Mouse (Mus musculus) cerebellum, adult 2 months (tissue): ENCODE measurements around the gene Stk10. TPM values are rescaled to one million over a fixed set of nuclear protein-coding genes. Genes with fewer than 3 reads are reported as not detected.

Source experiments
- DNase-seq, 2 experiments: peaks; one replicate each; pipeline ENCODE4 v3.0.0; 2021
- H3K27ac ChIP-seq: fragments of 200-500 bp; 2 replicates; pipeline ENCODE4 v1.5.1; 2012; ENCODE audit warnings: low read length, control low read depth, inconsistent platforms; ENCODE audit not compliant: insufficient read depth
- H3K27me3 ChIP-seq: fragments of 200-500 bp; 2 replicates; pipeline ENCODE4 v1.6.1; 2012; ENCODE audit warnings: inconsistent platforms, mild to moderate bottlenecking, low read length, moderate library complexity; ENCODE audit not compliant: control insufficient read depth, insufficient read depth
- H3K4me1 ChIP-seq: fragments of 200-500 bp; 2 replicates; pipeline ENCODE4 v1.6.1; 2011; ENCODE audit warnings: low read length; ENCODE audit not compliant: control insufficient read depth, insufficient read depth
- H3K4me3 ChIP-seq: fragments of 200-500 bp; replicated peaks from 2 replicates; pipeline ENCODE3; 2011; ENCODE audit warnings: mild to moderate bottlenecking, low read depth, low read length, control low read depth; ENCODE audit not compliant: insufficient read depth
- CTCF ChIP-seq: fragments of 200-500 bp; IDR thresholded peaks from 2 replicates; pipeline ENCODE4 v1.5.1; 2011; ENCODE audit warnings: low read depth, mild to moderate bottlenecking, control low read depth, low read length, moderate library complexity, borderline replicate concordance; ENCODE audit not compliant: insufficient read depth
- POLR2A ChIP-seq: fragments of 200-500 bp; IDR thresholded peaks from 2 replicates; pipeline ENCODE4 v1.6.1; 2011; ENCODE audit warnings: low read length, control low read depth, borderline replicate concordance; ENCODE audit not compliant: insufficient read depth
- WGBS: fragments of 180-500 bp; shearing (Covaris S2); methylation state at CpG from one replicate; pipeline ENCODE4 v1.1.7; 2018; 5-methylcytosine and 5-hydroxymethylcytosine counted together
- polyA plus RNA-seq: library from polyadenylated mRNA; depleted of rRNA; stranded (reverse); fragments of >200 nt; gene quantifications from 2 replicates; pipeline ENCODE4 v1.2.3, GENCODE M21; 2012

Gene Stk10
- polyA plus RNA-seq, 1 experiment, result 19.6 TPM

DNA sequence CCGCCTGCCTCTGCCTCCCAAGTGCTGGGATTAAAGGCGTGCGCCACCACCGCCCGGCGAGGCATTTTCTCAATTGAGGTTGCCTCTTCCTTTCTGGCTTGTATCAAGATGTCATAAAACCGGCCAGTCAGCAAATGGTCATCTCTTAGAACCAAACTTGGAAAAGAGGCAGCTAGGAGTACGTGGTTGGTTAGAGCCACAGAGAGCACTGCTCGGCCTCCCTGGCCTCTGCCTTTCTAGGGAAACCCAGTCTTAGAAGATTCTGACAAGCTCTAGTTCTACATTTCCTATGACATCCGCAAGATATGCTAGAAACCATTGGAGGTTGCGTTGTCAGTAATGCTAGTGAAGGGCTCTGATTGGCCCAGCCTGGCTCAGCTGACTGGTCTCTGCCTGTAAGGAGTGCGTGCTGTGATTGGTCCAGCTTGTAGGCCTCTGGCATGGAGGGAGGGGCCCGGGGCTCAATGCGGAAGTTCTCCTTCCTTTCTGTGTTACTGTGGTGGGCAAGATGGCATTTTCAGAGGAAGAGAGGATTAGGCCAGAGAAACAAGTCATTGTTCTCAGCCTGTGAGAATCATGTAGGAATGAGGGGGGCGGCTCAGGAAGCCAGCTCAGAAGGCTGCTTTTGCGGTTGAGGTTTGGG lies 47.3 kb downstream of the Stk10 start:
- no peak for DNase-seq
- Histone ChIP-seq H3K4me3 (no peak overlapping the region), H3K27ac (no peak overlapping the region), H3K4me1 (no peaks in the 10 kb centered on the region), H3K27me3 (no peaks in the 10 kb centered on the region)
- no peak for TF ChIP-seq CTCF
- no peak for TF ChIP-seq POLR2A
- WGBS, result 90% methylated on average over 16 of the region's 16 CpGs

GRCm38 (mm10) chr11:32581031-32581430 lies 47.9 kb downstream of the Stk10 start:
- TF ChIP-seq CTCF (no peak), POLR2A (no peak)

DNA sequence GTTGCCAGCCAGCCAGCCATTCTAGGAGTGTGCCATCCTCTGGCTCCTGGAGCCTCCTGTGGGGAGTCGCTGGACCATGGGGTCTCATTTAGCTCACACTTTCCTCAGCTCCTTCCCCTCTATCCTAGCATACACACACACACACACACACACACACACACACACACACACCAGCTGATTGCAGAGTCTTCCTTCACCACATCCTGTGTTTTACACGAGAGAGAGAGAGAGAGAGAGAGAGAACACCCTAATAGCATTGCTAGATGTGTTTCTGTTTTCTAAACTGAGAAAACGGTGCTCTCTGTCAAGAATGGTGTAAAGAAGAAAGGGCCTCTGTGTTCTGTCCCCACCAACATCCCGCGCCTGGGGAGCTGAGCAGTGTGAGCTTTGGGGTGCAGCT lies 49.7 kb downstream of the Stk10 start:
- Histone ChIP-seq H3K4me3 (no peak overlapping the region), H3K27me3 (no peaks in the 10 kb centered on the region), H3K27ac (no peak overlapping the region), H3K4me1 (peaks cover 2% of the 10 kb centered on the region)
- DNase-seq, result no peak
- WGBS, result 67% methylated on average over 5 of the region's 5 CpGs
- TF ChIP-seq POLR2A (no peak), CTCF (no peak)

More at GRCm38 (mm10) chr11:32581031-32581430, 47.9 kb downstream of the Stk10 start:
- Histone ChIP-seq H3K27ac (no peak overlapping the region), H3K4me3 (no peak overlapping the region), H3K4me1 (no peaks in the 10 kb centered on the region), H3K27me3 (no peaks in the 10 kb centered on the region)
- 45% methylated on average over 2 of the region's 2 CpGs for WGBS
- DNase-seq, result no peak

DNA sequence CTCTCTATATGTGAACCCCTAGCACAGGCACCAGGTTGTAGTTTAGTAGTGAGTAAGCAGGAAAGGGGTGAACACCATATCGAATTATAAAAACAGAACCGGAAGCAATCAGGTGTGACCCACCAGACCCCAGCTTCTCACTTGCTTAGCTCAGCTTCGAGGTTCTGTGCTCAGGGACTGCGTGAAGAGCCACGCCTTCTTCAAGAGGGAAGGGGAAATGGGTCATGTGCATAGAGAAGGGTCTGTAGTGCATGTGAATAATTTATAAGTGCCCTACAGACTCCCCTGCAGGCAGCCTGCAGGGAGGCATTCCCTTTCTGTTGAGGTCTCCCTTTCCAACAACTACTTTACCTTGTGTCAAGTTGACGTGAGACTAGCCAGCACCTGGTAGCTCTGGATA lies 52.9 kb downstream of the Stk10 start:
- 78% methylated on average over 6 of the region's 6 CpGs for WGBS

GRCm38 (mm10) chr11:32587191-32588089 lies 54.3 kb downstream of the Stk10 start:
- Histone ChIP-seq H3K4me1 (peaks cover 42% of the 10 kb centered on the region), H3K27ac (peak overlapping the region; percentile 63), H3K27me3 (no peaks in the 10 kb centered on the region), H3K4me3 (no peak overlapping the region)
- TF ChIP-seq CTCF (no peak), POLR2A (no peak)
- 78% methylated on average over 17 of the region's 17 CpGs for WGBS
- DNase-seq, result no peak

More for the DNA sequence above, 52.9 kb downstream of the Stk10 start:
- no peaks in the 10 kb centered on the region for H3K27me3 ChIP-seq
- peaks cover 32% of the 10 kb centered on the region for H3K4me1 ChIP-seq
- H3K27ac ChIP-seq, result no peak overlapping the region
- no peak for DNase-seq
- no peak for TF ChIP-seq POLR2A
- TF ChIP-seq CTCF, result no peak
- no peak overlapping the region for H3K4me3 ChIP-seq

- TF ChIP-seq CTCF, result peak; percentile 91
- no peak for TF ChIP-seq POLR2A
- WGBS, result 5% methylated on average over 15 of the region's 15 CpGs
Observed at GRCm38 (mm10) chr11:32588090-32588891, 55.2 kb downstream of the Stk10 start.

GRCm38 (mm10) chr11:32588892-32589172 lies 55.7 kb downstream of the Stk10 start:
- Histone ChIP-seq H3K27ac (peak overlapping the region; percentile 92), H3K4me3 (no peak overlapping the region), H3K27me3 (no peaks in the 10 kb centered on the region), H3K4me1 (peaks cover 52% of the 10 kb centered on the region)
- no peak for DNase-seq
- WGBS, result 24% methylated on average over 11 of the region's 11 CpGs
- no peak for TF ChIP-seq CTCF
- TF ChIP-seq POLR2A, result no peak

More at GRCm38 (mm10) chr11:32588090-32588891, 55.2 kb downstream of the Stk10 start:
- DNase-seq, result peak; percentile 75 to 87
- Histone ChIP-seq H3K27me3 (no peaks in the 10 kb centered on the region), H3K4me3 (no peak overlapping the region), H3K27ac (peak overlapping the region; percentile 92), H3K4me1 (peaks cover 51% of the 10 kb centered on the region)

GRCm38 (mm10) chr11:32589201-32589600 lies 56.1 kb downstream of the Stk10 start:
- Histone ChIP-seq H3K4me1 (peaks cover 52% of the 10 kb centered on the region), H3K27ac (peak overlapping the region; percentile 92), H3K4me3 (no peak overlapping the region), H3K27me3 (no peaks in the 10 kb centered on the region)
- TF ChIP-seq CTCF, result no peak
- no peak for TF ChIP-seq POLR2A
- peak in 1 of 2 experiments; percentile 61 for DNase-seq
- WGBS, result 46% methylated on average over 12 of the region's 12 CpGs
